Mouse (Mus musculus) adipocyte (in vitro differentiated cells): ENCODE measurements around the gene Gm17577.
"Not testable (repeated sequence)": the region's sequence is repeated elsewhere in the genome, so short reads cannot be mapped to it uniquely, and the experiment has no call there.

Source experiments
- DNase-seq: peaks from one replicate; pipeline ENCODE4 v3.0.0-alpha.2; 2016; ENCODE audit warnings: low spot score

Gm17577 gene

GRCm38 (mm10) chrX:123246807-123247206, at the start of gene Gm17577:
TSS of gene Gm17577 (minus strand) at chrX:123246907.
- DNase-seq: not testable (repeated sequence)

DNA sequence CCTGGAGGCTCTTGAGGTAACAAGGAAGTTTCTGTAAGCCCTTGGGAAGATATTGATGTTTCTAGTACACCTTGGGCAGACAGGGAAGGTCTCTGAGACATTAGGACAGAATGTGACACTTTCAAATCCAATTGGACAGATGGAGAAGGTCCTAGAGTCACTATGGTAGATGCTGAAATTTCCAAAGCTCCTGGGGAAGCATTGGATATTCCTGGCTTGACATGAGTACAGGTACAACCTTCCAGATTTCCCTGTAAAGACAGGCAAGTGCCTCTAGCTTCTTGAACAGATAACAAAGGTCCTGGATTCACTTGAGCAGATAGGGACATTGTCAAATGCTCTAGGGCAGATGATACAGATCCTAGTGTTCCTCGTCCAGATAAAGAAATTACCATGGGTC, 24.3 kb downstream of the Gm17577 start, which contains the start of gene Srsx:
Gene Srsx (minus strand): TSS at position 101 of the 400 bp plus-strand sequence.
- DNase-seq: not testable (repeated sequence)
